Mouse (Mus musculus) liver, embryonic 13.5 days (tissue): ENCODE data around the gene Gm5089. TPM values are rescaled to one million over a fixed set of nuclear protein-coding genes. Genes with fewer than 3 reads are reported as not detected.
A peak's percentile ranks its signal among the peaks of the same experiment; 100 is the strongest.
"Not testable (repeated sequence)": the region's sequence is repeated elsewhere in the genome, so short reads cannot be mapped to it uniquely, and the experiment has no call there.

Source experiments
- ATAC-seq: fragments of 200-750 bp; cut with Nextera tagmentation; 2 replicates; pipeline ENCODE4 v1.8.0; 2017; ENCODE audit warnings: low read depth, mild to moderate bottlenecking, moderate number of reproducible peaks, moderate library complexity
- DNase-seq: peaks from one replicate; pipeline ENCODE4 v3.0.0; 2022
- H3K27ac ChIP-seq: fragments of 300-500 bp; sonication (generic); 2 replicates; pipeline ENCODE4 v1.5.1; 2015; ENCODE audit warnings: moderate library complexity, mild to moderate bottlenecking, inconsistent platforms
- H3K27me3 ChIP-seq: fragments of 300-500 bp; sonication (generic); 2 replicates; pipeline ENCODE4 v1.6.1; 2015; ENCODE audit warnings: mild to moderate bottlenecking, inconsistent platforms
- H3K36me3 ChIP-seq: fragments of 300-500 bp; sonication (generic); 2 replicates; pipeline ENCODE4 v1.6.1; 2015; ENCODE audit warnings: mild to moderate bottlenecking, inconsistent platforms
- H3K4me1 ChIP-seq: fragments of 300-500 bp; sonication (generic); replicated peaks from 2 replicates; pipeline ENCODE4 v1.6.1; 2015; ENCODE audit warnings: inconsistent platforms
- H3K4me2 ChIP-seq: fragments of 300-500 bp; sonication (generic); 2 replicates; pipeline ENCODE4 v1.6.1; 2015; ENCODE audit warnings: inconsistent platforms, mild to moderate bottlenecking, moderate library complexity
- H3K4me3 ChIP-seq: fragments of 300-500 bp; sonication (generic); replicated peaks from 2 replicates; pipeline ENCODE4 v1.5.1; 2015; ENCODE audit warnings: mild to moderate bottlenecking, inconsistent platforms
- H3K9ac ChIP-seq: fragments of 300-500 bp; sonication (generic); 2 replicates; pipeline ENCODE4 v1.6.1; 2015; ENCODE audit warnings: mild to moderate bottlenecking, inconsistent platforms
- H3K9me3 ChIP-seq: fragments of 300-500 bp; sonication (generic); replicated peaks from 2 replicates; pipeline ENCODE4 v1.6.1; 2016; ENCODE audit warnings: inconsistent platforms
- WGBS: fragments of 180-500 bp; shearing (Covaris S2); methylation state at CpG from one replicate; pipeline ENCODE4 v1.1.7; 2015; ENCODE audit not compliant: insufficient replicate concordance; 5-methylcytosine and 5-hydroxymethylcytosine counted together
- polyA plus RNA-seq: library from polyadenylated mRNA; unstranded; fragments of >200 nt; fragmentation: Nextera tagmentation; extraction: Ambion mirVana; gene quantifications from 2 replicates; pipeline ENCODE4 v1.2.1, GENCODE M21; 2015

The Gm5089 gene
- polyA plus RNA-seq, 1 experiment from 2014 or later, result not detected

DNA sequence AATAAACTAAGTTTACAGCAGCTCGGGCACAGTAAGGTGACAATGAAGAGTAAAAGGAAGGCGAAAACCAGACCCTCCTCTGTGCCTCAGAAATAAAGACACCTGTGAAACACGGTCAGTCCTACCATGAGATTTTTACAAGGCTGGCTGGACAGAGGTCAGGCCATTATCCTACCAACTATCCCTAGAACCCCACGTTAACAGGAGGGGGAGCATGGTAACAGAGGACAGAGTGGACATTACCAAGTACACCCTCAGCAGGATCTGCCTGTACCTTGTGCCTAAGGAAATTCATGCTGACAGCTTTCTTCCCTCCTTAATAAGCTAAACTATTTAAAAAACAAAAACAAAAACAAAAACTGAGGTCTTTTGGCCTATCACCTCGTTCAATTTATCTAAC lies 9.3 kb upstream of the Gm5089 start:
- no peak overlapping the region for H3K4me2 ChIP-seq
- H3K9ac ChIP-seq, result no peak overlapping the region
- peaks cover 68% of the 10 kb centered on the region for H3K27me3 ChIP-seq
- ATAC-seq (no peak), DNase-seq (no peak)
- no peaks in the 10 kb centered on the region for H3K36me3 ChIP-seq
- no peak overlapping the region for H3K4me3 ChIP-seq
- no peaks in the 10 kb centered on the region for H3K9me3 ChIP-seq
- 45% methylated on average over 5 of the region's 5 CpGs for WGBS
- H3K27ac ChIP-seq, result no peak overlapping the region
- peaks cover 19% of the 10 kb centered on the region for H3K4me1 ChIP-seq

DNA sequence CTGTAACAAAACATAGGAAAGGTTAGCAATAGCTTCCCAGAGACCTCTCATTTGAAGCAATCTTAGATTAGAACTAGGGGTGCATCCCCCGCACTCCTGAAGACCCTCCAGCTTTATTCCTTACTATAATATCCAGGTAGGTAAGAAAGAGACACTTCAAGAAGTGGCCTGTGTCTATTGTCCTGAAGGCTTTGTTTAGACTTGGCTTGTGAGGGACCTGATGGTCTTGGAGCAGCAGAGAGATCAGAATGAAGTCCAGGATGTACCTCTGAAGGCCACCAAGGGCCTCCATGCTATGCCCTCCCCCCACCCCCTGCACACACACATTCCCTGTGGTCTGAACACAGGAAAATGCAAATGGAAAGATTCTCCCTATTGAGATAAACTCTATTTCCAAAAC lies 8.9 kb upstream of the Gm5089 start:
- Histone ChIP-seq H3K4me3 (no peak overlapping the region), H3K27me3 (peaks cover 68% of the 10 kb centered on the region), H3K4me2 (no peak overlapping the region), H3K4me1 (peaks cover 14% of the 10 kb centered on the region), H3K27ac (no peak overlapping the region), H3K36me3 (no peaks in the 10 kb centered on the region), H3K9ac (no peak overlapping the region), H3K9me3 (no peaks in the 10 kb centered on the region)
- WGBS, result 62% methylated on average over 1 of the region's 1 CpGs
- no peak for ATAC-seq
- no peak for DNase-seq

DNA sequence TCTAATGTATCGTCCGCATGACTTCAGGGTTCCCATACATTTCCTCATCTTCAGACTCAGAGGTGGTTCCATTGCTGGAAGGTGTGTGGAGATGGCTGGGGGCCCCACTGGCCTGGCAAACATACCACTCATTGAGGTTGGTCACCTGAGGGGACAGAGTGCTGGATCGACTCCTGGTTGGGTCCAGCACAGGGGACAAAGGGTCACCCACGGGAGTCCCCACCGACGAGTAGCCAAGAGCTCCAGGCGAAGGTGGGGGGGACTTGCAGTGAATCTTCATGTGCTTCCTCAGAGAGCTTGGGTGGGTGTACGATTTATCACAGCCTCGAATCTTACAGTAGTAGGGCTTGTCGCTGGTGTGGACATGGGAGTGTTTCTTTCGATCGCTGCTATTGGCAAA lies 8.4 kb upstream of the Gm5089 start:
- 63% methylated on average over 9 of the region's 12 CpGs for WGBS
- not testable (repeated sequence) for H3K4me1 ChIP-seq, H3K36me3 ChIP-seq, H3K9me3 ChIP-seq, ATAC-seq, H3K4me2 ChIP-seq, H3K4me3 ChIP-seq, DNase-seq, H3K9ac ChIP-seq, H3K27ac ChIP-seq
- H3K27me3 ChIP-seq, result peaks cover 67% of the 10 kb centered on the region

DNA sequence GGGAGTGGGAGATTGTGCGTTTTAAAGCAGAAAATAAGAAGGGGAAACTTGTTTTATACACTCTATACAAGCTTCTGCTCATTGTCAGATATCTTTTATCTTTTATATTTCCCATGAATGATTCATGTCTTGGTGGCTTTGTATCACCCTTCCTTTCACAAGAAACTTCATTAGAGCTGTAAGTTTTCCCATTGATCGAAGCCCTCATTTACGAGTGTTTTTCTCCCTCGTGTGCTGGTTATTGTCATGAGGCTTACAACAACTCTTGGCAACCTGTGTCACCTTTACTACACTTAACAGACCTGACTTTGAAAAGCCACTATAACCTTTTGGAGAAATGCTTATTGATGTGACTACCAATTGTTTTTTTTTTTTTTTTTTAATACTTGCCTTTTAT lies 4.6 kb upstream of the Gm5089 start:
- Histone ChIP-seq H3K4me1 (0 out of 2 replicates have a peak, but pooled peaks cover 3% of the 10 kb centered on the region), H3K9ac (no peak overlapping the region), H3K27me3 (peaks cover 72% of the 10 kb centered on the region), H3K4me3 (no peak overlapping the region), H3K27ac (no peak overlapping the region), H3K9me3 (no peaks in the 10 kb centered on the region), H3K36me3 (no peaks in the 10 kb centered on the region), H3K4me2 (no peak overlapping the region)
- DNase-seq, result no peak
- ATAC-seq, result no peak
- WGBS, result 58% methylated on average over 4 of the region's 4 CpGs

DNA sequence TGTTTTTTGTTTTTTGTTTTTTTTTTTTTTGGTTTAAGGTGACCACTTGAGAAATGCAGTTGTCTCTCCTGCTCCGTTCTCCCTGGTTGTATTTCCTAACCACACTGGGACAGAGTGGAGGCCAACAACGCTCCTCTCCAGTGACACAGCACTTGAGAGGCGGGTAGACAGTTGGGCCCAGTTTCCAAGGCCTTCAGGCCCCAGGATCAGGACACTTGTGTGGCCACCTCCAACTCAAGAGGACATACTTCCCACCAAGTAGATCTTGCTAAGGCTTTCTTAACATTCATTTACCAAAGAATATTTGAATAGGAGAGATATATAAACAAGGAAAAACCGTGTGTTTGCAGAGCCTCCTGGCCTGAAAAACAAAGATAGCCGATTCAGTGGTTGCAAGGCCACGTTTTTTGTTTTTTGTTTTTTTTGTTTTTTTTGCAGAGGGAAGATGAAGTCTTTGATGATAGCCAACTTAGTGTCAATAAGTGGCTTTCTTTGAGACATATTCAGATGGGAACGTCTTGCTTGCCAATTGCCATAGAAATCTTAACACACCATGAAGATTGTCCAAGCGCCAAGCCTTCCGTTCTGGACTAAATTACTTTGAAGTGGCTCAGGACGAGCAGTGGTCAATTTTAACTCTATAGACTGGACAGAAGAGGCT lies 4.1 kb upstream of the Gm5089 start:
- Histone ChIP-seq H3K9ac (no peak overlapping the region), H3K9me3 (no peaks in the 10 kb centered on the region), H3K4me2 (no peak overlapping the region), H3K4me1 (0 out of 2 replicates have a peak, but pooled peaks cover 3% of the 10 kb centered on the region), H3K36me3 (no peaks in the 10 kb centered on the region), H3K27ac (no peak overlapping the region), H3K27me3 (peaks cover 72% of the 10 kb centered on the region), H3K4me3 (no peak overlapping the region)
- 54% methylated on average over 10 of the region's 10 CpGs for WGBS
- no peak for DNase-seq
- no peak for ATAC-seq

DNA sequence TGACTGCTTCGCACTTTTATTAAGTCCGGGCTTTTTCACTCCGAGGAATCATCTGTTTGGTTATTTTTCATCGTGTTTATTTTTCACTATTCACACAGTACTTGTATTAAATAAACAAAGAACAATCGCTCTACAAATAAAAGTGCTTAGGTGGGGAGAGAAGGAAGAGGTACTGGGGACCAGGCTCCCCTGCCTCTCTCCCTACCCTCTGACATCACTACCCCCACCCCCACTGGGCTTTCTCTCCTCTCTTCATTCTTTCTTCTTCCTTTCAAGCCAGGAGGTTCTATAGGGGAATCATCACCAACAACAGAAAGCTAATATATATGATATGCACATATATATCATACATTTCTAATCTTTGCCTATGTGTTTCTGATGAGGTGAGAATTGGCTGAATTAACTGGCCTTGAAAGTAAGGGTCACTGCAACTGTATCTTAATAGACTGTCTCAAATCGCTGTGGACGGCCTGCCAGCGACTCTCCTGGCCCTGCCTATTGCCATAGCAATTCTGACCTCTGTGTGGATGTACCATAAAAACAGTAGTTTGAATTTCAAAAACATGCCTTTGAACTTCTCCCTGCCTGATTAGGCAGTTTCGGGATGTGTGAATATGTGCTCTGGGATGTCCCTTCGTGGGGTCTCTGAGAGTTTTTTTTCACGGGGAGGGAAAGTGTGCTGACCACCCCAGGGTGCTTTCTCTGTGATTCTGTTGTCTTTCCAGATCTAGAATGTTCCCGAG lies 3.3 kb upstream of the Gm5089 start:
- 25% methylated on average over 12 of the region's 12 CpGs for WGBS

DNA sequence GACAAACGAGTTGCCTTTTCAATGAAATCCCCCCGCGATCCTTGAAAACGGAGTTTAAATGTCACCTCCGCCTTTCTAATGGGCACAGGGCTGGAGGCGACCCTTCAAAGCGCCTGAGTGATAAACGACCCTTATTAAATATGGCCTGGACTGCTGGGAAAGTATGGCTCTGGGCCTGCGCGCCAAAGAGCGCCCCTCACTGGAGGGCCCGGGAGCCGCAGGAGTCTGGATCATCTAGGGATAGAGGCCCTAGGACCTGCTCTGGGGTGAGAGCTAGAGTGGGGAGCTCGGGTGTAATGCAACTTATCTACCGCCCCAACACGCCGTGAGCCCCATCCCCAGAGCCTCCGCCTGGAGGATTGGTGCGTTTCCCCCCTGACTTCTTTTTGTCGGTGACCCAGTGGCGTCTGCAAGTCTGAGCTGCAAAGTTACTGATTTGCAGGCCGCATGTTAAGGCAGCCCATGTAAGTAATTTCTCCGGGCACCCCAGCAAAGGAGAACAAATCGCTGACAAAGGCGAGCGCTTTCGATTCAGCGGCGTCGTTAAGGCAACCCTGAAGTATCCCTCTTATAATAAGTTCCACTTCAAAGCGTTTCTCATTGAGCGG lies 2.6 kb upstream of the Gm5089 start:
- Histone ChIP-seq H3K27ac (no peak overlapping the region), H3K36me3 (no peaks in the 10 kb centered on the region), H3K4me1 (0 out of 2 replicates have a peak, but pooled peaks cover 3% of the 10 kb centered on the region), H3K9me3 (no peaks in the 10 kb centered on the region), H3K4me3 (0 out of 2 replicates have a peak overlapping the region, but pooled peaks have one; percentile 16), H3K27me3 (peaks cover 79% of the 10 kb centered on the region), H3K9ac (no peak overlapping the region), H3K4me2 (peak overlapping the region; percentile 34)
- 10% methylated on average over 32 of the region's 32 CpGs for WGBS
- ATAC-seq, result no peak
- no peak for DNase-seq

More for the DNA sequence above, 3.3 kb upstream of the Gm5089 start:
- Histone ChIP-seq H3K4me2 (peak overlapping the region; percentile 34), H3K4me1 (0 out of 2 replicates have a peak, but pooled peaks cover 3% of the 10 kb centered on the region), H3K36me3 (no peaks in the 10 kb centered on the region), H3K9ac (no peak overlapping the region), H3K27me3 (peaks cover 76% of the 10 kb centered on the region), H3K9me3 (no peaks in the 10 kb centered on the region), H3K4me3 (0 out of 2 replicates have a peak overlapping the region, but pooled peaks have one; percentile 16), H3K27ac (no peak overlapping the region)
- ATAC-seq (no peak), DNase-seq (no peak)

DNA sequence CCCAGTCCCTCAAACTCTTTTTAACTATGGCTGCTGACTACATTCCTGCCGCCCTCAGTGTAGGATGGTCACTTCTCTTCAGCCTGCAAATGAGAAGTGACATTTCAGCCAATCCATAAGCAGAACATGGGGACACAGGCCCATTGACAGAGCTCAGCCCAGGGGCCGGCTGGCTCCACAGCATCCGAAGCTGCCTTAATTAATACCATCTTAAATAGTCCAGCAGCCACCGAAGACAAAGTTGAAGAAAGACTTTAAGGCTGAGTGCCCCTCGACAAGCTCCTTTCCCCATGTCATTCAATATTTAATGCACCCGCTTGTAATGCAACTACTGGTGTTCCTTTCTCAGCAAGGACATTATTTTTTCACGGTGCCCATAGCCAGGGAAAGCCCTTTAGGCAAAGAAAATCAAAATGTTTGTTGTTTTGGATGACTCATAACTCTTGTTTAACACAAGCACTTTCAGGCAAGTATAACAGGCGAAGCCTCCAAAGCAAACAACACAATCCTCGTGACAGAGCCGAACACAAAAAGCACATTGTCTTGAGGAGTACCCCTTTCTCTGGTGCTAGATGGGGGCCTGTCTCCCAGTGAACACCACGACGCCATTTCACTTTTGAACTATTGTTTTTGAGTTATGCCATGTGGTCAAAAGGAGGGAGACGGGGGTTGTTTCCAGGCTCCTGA lies 1.9 kb upstream of the Gm5089 start:
- Histone ChIP-seq H3K4me2 (no peak overlapping the region), H3K27me3 (peaks cover 84% of the 10 kb centered on the region), H3K27ac (no peak overlapping the region), H3K9ac (no peak overlapping the region), H3K4me3 (no peak overlapping the region), H3K4me1 (0 out of 2 replicates have a peak, but pooled peaks cover 3% of the 10 kb centered on the region), H3K9me3 (no peaks in the 10 kb centered on the region), H3K36me3 (no peaks in the 10 kb centered on the region)
- 49% methylated on average over 13 of the region's 13 CpGs for WGBS
- ATAC-seq (no peak), DNase-seq (no peak)

DNA sequence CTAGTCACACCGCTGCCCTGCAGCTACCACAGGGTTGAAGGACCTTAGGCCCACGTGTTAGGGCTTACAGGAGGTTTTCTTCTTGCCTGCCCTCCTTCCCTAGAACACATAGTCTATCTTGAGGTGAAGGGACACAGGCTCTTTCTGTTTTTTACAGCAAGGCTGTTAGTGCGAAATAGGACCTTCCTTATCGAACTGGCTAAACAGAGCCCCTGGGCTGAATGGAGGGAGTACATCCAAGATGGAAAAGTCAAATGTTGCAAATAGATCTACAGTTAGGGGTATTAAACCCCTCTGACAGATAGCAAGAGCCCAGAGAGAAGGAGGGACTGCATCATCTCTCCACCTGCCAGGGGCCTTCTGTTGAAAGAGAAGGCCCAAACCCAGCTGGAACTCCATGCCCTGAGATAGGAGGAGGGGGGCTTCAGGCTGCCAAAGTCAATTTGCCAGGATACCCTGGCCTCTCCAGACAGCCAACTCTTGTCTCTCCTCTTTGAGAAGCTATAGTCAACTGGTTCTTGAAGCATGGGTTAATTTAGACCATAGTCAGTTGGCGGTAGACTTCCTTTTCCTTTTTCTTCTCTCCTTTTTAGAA lies 733 bp upstream of the Gm5089 start:
- H3K27me3 ChIP-seq, result peaks cover 89% of the 10 kb centered on the region
- DNase-seq (no peak), ATAC-seq (no peak)
- WGBS, result 47% methylated on average over 5 of the region's 5 CpGs
- H3K27ac ChIP-seq, result no peak overlapping the region
- H3K4me3 ChIP-seq, result no peak overlapping the region
- H3K9me3 ChIP-seq, result no peaks in the 10 kb centered on the region
- no peak overlapping the region for H3K9ac ChIP-seq
- no peak overlapping the region for H3K4me2 ChIP-seq
- H3K36me3 ChIP-seq, result no peaks in the 10 kb centered on the region
- H3K4me1 ChIP-seq, result 0 out of 2 replicates have a peak, but pooled peaks cover 3% of the 10 kb centered on the region

DNA sequence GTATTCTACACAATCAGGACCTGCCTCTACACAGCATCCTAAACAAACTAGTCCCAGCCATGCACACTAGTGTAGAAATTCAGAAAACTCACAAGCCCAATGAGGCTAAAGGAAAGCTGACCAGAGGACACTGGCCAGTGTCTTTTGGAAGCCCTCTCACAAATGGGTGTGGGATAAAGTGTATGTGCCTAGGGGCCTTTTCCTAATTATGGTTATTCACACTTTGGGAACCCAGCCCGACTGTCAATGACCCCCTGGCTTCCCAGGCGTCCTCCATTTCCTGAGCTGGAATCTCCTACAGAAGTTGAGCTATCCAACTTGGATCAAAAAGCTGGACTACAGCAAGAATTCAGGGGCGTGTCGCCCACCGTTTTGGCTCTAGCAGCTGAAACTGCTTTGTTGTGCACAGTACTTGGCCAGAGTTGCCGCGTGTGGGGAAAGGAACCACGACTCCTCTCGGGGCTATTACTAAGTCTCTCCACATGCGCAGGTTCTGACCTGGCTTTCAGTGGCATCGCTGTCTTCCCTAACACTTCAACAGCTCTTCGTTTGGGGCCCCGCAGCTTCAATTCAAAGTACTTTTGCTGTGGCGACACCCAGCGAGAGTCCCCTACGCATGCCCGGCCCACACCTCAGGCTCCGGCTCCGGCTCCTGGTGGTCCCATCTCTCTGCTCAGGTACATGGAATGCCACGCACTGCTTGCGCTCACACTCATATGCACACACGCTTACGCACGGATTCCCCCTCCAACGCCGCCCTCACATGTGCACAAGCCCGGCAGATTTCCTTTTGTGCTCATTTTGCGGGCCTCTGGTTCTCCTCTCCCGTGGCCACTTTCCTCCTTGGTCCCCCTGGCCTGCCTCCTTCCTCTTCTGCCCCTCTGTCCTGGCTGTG lies 1.1 kb downstream of the Gm5089 start:
- H3K36me3 ChIP-seq, result no peaks in the 10 kb centered on the region
- ATAC-seq (no peak), DNase-seq (no peak)
- peaks cover 74% of the 10 kb centered on the region for H3K27me3 ChIP-seq
- H3K4me1 ChIP-seq, result 0 out of 2 replicates have a peak, but pooled peaks cover 3% of the 10 kb centered on the region
- no peaks in the 10 kb centered on the region for H3K9me3 ChIP-seq
- H3K9ac ChIP-seq, result no peak overlapping the region
- peak overlapping the region; percentile 54 for H3K4me2 ChIP-seq
- no peak overlapping the region for H3K27ac ChIP-seq
- H3K4me3 ChIP-seq, result 0 out of 2 replicates have a peak overlapping the region, but pooled peaks have one; percentile 32
- 7% methylated on average over 29 of the region's 29 CpGs for WGBS
